Mouse (Mus musculus) forebrain, embryonic 15.5 days (tissue): ENCODE measurements around the gene Cryzl2. TPM values are rescaled to one million over a fixed set of nuclear protein-coding genes. Genes with fewer than 3 reads are reported as not detected.

Experiments used
- polyA plus RNA-seq: library from polyadenylated mRNA; unstranded; fragments of >200 nt; fragmentation: Nextera tagmentation; extraction: Ambion mirVana; gene quantifications from 2 replicates; pipeline ENCODE4 v1.2.1, GENCODE M21; 2015

Gene Cryzl2
- polyA plus RNA-seq, 1 experiment from 2014 or later = 6.4 TPM

Other genes with a start within 250 kb of the Cryzl2 start
- 36.6 and 37.8 TPM in 2 replicates for gene Rasal2, start 46.0 kb upstream of the Cryzl2 start, polyA plus RNA-seq
- 0.34 and 0.38 TPM in 2 replicates for gene Sec16b, start 48.2 kb downstream of the Cryzl2 start, polyA plus RNA-seq